Mouse (Mus musculus): ENCODE results near the gene Snrk. TPM values are rescaled to one million over a fixed set of nuclear protein-coding genes. Genes with fewer than 3 reads are reported as not detected.

Gene Snrk
- total RNA-seq, 2 experiments from 2014 or later, result 105 to 116 TPM

DNA sequence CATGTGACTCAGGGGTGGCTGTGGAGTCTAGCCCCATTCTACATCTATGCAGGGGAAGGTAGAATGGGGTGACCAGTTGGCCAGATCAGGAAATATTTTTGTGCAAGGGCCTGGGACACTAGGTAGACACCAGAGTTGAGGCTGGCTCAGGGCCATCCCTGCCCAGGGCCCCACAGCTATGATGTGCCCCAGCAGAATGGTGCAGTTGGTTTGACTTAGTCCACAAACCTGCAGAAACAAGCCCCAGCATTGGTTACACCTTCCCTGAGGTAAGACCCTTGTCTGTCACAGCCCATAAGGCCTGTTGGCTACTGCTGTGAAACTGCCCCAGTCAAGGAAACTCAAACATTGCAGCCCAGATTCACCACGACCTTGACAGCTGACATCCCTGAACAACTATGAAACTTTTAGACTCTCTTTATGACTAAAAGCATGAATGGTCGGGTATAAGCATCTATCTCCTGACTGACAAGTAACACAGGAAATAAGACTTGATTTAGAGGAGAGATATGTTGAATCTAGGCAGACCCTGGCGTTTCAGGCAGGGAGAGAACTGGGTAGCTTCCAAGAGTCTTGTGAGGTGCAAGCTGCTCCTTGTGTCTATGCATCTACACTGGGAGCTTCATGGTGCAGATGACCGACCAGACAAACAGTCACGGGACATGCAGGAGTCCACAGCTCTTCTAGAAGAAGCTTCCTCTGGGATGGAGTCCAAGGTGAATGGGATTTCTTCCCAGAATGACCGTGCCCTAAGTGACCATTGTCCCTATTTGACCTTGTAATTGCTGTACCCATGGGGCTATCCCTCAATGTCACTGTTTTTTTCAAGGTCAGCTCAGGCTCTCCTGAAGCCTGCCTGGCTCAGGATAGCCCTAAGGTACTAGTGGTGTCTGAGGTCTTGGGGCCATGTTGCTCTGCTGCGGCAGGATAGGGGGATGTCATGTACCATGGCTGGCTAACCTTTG is 60.5 kb downstream of the Snrk start:
- DNase-seq (ENCODE audit: low spot score in 2 of 2), result no peak

DNA sequence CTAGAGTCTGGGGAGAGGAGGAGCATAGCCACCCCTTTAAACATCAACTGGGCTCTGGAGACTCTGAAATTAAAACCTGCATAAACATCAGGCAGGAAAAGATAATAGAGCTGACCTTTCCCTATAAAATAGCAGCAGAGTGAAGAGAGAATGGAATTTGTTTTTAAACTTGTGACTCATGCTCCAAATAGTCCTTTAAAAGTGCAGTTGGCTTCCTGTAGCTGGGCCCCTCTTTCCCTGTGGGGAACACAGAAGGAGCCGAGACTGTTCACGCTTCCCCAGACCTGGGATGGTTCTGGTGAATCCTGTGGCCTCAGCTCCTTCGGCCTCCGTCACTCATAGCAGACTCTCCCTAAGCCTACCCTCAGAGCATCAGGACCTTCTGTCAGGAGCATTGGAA is 61.4 kb downstream of the Snrk start:
- no peak for DNase-seq (ENCODE audit: low spot score in 2 of 2)

DNA sequence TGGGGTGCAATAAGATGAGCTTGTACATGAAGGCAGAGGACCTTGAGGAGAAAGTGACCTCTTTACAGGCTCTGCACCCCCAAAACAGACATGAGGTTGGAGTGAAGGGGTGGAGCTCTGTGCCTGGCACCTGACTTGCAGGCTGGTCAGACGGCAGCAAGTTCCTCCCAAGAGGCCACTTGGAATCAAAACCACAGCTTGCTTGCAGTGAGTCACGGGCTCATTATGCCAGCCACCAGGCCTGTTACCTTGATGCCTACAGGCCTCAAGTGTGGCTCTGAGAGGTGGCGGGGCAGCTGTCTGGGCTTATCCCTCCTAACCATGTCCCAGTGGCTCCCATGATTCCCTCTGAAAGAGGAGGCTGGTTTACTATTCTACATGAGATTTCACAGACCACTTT is 63.0 kb downstream of the Snrk start:
- no peak for DNase-seq (ENCODE audit: low spot score in 2 of 2)

DNA sequence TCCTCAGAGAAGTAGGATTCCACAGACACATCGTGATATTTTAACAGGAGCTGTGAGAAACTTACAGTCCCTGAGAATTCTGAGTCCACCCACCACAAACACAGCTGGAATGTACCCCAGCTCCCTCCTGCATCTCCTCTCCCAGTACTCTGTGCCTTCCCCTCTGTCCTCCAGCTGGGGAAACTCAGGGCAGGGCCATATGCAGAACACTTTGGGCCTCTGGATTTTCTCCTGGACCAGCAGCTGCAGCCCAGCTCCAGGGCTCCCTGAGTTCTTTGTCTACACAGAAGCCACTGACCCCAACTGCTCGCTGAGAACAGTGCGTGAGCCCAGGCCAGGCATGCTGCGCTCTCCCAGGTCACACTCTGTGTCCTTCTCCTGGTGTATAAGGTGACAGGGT is 66.0 kb downstream of the Snrk start:
- DNase-seq (ENCODE audit: low spot score in 2 of 2), result no peak

DNA sequence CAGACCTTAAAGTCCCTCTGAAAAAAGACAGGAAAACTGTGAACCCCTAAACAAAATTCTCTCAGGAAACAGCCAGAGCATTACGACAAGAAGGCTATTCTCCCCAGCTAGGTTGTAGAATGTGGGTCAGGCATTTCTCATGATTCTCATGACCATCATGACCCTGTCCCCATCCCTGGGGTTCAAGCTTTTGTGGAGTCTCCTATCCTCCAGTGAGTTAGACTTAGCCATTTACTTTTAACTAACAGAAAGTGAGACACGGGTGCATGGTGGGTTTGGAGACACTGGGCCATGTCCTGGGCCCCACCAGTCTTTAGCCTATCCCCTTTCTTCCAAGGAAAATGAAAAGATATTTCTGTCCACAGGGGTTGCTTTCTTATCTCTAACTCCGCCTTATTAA is 67.3 kb downstream of the Snrk start:
- no peak for DNase-seq (ENCODE audit: low spot score in 2 of 2)

DNA sequence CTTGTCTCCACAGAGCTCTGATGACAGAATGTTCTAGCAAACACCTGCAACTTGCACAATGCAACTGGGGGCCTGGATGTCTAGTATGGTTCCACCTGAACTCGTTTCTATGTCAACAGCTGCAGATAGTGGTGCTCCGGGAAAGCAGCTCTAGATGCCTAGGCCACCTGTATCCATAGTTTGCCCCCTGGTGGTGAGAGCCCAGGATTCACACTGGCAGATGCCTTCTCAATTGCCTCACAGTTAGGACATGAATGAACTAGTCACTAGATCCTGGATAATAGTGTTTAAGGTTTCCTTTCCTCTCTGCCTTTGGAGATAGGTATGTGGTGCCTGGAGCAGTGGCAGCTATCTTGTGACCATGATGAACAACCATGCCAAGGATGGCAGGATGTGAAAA is 68.0 kb downstream of the Snrk start:
- DNase-seq (ENCODE audit: low spot score in 2 of 2), result peak; percentile 47 to 90

DNA sequence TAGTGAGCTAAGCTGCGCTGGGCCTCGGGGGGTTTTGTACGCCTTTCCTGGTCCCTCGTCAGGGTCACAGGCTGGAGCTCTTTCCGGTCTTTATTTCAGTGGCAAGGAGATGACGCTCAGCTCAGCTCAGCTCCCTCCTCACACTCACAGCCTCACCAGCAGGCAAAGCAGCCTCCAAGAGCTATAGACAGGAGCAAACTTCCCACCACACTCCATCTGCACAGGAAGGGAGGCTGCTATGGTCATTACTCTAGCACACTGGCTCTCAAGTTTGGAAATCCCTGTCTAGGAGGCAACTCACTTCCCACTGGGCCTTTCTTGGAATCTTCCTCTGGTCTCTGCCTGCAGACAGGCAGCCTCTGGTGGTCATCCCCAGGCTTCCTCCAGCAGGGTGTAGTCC is 68.9 kb downstream of the Snrk start:
- no peak for DNase-seq (ENCODE audit: low spot score in 2 of 2)

DNA sequence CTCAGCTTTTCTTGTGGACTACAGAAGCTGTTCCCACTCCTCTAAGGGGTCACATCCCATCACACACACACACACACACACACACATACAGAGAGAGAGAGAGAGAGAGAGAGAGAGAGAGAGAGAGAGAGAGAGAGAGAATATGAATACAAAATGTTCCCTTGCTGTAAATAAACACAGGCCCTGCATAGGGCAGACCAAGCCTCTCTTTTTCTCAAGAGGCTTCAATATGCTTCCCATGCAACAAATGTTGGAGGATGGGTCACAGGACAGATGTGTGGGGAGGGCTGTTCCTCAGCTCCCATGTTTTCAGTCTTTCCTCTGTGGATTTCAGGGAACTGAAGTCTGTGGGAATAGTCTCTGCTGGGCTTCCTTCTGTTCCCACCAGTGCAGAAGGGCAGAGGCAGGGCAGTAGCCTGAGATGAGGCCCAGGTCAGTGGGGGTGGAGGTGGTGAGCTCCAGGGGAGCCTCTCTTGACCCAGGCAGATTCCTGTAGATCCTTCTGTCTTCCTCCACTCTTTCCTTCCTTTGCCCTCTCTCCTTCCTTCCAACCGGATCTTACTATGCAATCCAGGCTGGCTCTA is 69.7 kb downstream of the Snrk start:
- no peak for DNase-seq (ENCODE audit: low spot score in 2 of 2)

DNA sequence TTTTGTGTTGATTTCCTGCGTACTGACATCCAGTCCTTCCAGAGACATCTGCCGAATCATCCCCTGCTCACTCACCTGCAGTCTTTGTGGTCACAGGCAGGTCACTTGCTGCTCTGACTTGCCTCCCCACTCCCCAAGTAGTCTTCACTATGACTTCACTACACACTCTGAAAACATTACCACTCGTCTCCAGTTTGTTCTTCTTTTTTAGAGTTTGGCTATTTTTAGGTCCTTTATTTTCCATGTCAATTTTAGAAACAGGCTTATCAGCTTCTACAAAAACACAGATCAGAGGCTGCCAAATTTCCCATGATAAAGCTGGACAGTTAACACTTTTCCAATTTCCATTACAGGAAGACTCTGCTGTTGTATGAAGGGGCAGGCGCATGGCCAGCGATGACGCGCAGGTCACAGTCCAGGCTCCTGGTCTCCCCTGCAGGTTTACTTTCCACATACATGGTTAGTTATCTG is 70.4 kb downstream of the Snrk start:
- no peak for DNase-seq (ENCODE audit: low spot score in 2 of 2)

DNA sequence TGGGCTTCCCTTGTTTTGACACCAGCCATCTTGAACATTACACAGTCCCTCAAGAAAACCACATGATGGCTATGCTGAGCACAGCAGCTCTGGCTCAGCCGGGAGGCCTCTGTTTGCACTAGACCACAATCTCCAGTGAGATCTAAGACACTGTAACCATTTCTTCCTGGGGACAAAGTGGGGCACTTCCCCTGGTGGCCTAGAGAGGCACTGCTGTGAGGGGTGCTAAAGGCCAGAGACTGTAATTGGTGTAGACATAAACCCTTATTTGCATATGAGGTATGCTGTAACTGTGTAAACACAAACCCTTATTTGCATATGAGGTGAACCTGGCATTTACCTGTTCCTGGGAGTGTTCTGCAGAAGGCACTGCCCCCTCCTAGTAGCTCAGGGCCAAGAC is 71.7 kb downstream of the Snrk start:
- DNase-seq (ENCODE audit: low spot score in 2 of 2), result no peak

DNA sequence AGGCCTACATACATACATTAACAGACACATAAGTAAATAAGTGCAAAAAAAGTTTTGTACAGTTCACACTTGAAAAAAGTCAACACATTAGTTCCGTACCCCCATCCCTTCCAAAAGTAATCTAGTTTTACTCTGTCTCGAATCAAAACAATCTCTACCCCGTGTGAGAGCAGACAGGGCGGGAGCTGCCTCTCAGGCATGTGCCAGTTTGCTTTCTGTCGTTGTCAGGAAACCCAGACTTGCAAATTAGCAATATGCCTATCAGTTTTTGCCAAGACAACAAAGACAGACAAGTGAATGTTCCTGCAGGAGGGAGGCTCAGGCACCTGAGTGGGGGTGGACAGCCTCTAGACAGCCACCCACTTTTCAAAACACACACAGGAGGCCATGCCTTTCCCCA is 76.3 kb downstream of the Snrk start:
- peak in 1 of 2 experiments; percentile 55 for DNase-seq (ENCODE audit: low spot score in 2 of 2)

DNA sequence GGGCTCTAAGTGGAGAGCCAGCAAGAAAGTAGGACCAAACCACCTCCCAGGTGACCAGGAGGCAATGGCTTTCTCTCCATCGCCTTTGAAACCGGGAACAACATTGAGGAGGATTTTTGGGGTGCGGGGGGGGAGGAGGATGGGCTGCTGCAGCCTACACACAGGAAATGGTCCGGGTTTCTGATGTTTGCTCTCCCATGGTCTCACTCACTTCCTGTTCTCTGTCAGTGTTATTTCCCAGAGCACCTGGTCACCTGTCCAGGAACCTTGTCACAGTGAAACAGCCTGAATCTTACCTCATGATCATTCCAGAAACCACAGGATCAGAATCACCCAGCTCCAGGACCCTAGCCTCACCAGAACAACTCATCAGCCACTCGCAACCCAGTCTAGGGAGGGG is 76.8 kb downstream of the Snrk start:
- DNase-seq (ENCODE audit: low spot score in 2 of 2), result no peak

DNA sequence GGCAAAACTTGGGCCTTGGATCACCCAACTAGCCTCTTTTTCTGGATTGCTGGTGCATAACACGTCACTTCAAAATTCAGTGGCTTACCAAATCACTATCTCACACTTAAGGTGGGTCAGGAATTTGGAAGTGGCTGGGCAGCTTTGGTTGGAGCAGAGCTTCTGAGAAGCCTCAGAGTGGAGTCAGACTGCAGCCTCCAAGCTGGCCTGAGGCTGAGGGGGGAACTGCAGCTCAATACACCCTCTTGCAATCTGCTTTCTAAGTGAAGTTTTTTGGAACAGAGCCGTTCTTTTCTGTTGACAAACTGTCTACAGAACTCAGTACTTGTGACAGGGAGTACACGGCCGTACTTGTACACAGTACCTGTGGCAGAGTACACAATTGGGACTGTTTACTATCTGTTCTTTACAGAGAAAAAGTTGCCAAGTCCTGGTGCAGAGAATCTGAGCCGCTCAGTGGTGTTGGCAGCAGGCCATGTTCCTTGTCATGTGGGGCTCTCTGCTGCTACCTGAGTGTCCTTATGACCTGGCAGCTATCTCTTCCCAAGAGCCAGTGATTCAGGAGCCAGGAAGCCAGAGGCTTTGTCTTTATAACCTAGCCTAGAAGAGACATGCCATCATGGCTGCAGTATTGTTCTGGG is 78.1 kb downstream of the Snrk start:
- no peak for DNase-seq (ENCODE audit: low spot score in 2 of 2)

DNA sequence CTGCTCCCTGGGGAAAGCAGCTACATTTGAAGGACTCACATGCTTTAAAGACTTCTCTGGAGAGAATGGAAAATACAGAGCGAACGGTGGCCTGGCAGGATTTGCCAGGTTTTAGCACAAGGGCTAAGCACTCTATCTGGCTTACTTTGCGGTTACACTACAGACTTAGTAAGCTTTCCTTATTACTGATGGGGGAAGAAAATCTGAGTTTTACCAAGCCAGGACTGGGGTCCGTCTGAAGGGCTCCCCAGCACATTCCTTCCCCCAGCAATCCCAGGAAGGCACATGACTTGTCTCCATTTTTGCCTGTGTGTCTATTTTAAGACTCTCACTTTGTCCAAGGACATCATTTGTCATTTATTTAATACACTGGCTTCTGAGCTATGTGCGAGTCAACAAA is 80.0 kb downstream of the Snrk start:
- no peak for DNase-seq (ENCODE audit: low spot score in 2 of 2)

DNA sequence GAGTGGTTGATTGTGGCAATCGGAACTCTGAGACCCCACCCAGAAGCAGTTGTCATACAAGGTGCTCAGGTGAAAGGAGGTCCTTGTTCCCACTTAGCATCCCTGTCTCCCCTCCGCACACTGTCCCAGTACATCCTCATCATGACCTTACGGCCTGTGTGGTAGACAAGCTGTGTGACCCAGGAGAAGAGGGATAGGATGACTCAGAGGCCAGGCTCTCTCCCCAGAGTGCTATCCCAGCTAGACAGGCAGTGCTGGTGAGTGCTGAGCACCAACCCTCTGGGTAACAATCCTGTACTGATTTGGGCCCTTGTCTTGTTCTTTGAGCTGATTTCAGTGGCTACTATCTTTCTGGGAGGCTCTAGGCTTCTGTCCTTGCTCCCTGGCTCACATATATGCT is 81.6 kb downstream of the Snrk start:
- no peak for DNase-seq (ENCODE audit: low spot score in 2 of 2)

DNA sequence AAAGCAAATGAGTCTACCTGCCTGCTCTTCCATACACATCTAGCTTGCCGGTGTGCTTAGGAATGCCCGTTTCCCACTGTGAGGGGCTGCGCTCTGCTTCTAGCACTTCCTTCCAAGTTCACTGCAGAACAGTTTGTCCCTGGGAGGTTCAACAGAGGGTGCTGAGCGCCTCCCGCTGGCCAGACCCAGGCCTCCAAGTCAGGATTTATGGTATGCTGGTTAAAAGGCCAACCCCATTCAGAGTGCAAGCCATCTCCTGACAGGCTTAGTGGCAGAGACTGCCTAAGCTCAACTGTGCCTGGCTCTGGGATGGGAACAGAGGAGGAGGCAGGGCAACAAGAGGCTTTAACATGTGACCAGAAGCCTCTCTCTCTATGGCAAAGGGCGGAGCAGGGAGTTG is 82.2 kb downstream of the Snrk start:
- peak; percentile 25 to 67 for DNase-seq (ENCODE audit: low spot score in 2 of 2)

DNA sequence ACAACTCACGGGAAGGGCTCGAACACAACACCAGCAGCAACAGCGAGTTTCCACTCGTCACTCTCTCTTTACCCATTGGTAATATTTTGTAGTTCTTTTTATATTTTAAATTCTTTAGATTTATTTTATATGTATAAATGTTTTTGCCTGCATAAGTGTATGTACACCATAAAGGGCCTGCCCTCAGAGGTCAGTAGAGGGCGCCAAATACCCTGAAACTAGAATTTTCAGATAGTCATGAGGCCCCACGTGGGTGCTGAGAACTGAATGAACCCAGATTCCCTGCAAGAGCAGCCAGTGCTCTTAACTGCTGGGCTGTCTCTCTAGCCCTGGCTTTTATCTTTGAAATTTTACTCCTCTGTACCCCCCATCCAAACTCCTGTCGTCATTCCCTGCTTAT is 87.4 kb downstream of the Snrk start:
- DNase-seq (ENCODE audit: low spot score in 2 of 2), result no peak

DNA sequence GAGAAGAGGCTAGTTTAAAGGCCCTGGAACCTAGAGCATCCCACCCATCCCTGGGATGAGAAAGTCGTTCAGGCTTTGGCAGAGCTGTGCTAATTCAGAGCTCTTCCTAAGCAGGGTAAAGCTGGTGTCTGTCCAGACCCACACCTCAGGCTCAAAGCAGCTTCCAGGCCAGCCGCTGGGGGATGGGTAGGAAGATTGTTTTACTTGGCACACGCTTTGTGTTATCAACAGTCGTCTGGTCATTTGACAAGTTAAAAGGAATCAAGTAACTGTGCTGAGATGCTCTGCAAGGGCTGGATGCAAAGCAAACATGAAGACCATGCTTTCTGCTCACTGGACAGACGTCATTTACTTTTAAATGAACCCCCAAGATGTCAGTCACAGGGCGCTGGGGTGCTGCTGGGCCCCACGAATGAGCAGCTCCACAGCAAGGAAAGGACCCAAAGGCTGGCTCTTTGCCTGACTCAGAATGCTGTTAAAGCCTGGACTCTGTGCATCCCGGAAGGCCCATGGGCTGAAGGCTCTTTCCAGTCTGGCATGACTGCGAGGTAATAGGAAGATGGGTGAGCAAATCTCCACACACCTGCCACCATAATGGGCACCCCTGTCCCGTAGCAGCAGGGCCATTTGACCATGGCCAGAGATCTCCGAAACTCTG is 88.6 kb downstream of the Snrk start:
- DNase-seq (ENCODE audit: low spot score in 2 of 2), result no peak

DNA sequence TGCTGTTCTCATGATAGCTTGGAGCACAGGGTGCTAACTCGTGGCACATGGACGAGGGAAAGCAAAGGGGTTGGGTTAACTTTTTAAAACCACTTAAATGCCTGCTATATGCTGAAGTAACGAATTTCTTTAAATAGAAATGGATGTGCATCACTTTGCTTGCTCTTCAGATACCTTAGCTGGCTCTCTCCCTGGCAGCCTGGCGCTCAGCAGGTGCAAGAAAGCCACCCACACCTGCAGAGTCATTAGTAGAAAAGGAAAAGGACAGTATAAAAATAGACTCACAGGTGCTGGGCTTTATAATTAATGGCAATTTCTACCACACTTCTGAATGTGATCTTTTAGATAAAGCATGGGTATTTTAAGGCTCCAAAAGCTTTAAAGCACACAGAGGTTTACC is 91.2 kb downstream of the Snrk start:
- DNase-seq (ENCODE audit: low spot score in 2 of 2), result no peak

DNA sequence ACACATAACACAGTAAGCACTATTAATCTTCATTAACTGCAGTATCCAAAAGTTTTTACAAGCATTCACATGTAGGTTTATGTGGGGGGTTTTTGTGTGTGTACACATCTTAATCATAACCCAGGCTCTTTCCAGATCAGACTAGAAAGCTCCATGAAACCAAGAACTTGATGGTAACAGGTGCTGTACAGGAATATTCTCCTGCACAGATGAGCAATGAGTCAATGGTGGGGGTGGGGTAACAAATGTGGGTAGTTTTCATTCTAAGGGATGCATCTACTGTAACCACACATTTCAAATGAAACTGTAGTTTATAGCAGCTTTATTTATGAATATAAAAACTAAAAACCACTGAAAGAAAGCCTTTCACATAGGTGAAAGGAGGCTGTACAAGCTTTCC is 98.1 kb downstream of the Snrk start:
- no peak for DNase-seq (ENCODE audit: low spot score in 2 of 2)

DNA sequence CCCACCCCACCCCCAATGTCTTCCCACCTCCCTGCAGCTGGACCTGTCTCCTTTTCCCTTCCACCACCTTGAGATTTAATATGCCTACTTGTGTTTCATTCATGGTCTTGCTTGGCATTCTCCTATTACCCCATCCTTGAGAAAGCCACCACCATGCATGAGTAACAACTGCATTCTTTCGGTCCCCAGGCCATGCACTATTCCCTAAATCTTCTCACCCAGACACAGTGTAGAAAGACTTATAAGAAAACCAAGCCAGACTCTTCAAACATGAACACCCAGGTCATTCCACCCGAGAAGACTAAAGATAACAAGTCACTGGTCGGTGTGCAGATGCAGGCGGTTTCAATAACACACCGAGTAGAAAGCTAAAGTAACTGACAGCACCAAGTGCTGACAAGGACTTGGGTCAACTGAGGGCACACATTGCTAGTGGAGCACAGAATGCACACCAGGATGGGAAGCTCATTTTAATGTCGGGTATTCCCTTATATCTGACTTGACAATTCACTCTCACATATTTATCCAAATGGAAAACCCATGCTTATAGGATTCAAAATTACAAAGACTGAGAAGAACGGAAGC is 100.0 kb downstream of the Snrk start:
- DNase-seq (ENCODE audit: low spot score in 2 of 2), result no peak

All from layer of hippocampus, adult 18-20 months (tissue).